Mouse (Mus musculus): ENCODE data around the gene Klk10. TPM values are rescaled to one million over a fixed set of nuclear protein-coding genes. Genes with fewer than 3 reads are reported as not detected.

Klk10 gene
- polyA plus RNA-seq, 1 experiment from 2014 or later = 38.4 TPM

DNA sequence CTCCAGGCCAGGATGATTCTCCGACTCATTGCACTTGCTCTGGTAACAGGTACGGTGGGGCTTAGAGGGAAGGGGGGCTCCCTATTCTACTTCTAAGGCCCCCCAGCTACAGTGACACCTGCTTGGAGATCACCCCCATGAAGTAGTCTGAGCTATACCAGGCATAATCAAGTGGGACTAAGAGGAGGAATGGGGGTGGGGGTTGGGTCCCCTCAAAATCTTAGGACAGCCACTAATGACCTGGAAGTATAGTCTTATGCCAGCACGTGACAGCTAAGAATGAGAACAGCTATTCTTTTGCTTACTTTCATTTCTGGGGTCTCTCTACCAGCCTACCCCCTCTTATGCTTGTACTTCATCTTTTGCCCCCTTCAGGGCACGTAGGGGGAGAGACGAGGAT, 4.3 kb upstream of the Klk10 start:
- H3K36me3 ChIP-seq = no peaks in the 10 kb centered on the region
- 70% methylated on average over 5 of the region's 5 CpGs for WGBS
- H3K4me2 ChIP-seq = no peak overlapping the region
- H3K4me1 ChIP-seq = peaks cover 10% of the 10 kb centered on the region; the same call in 1 of the 2 replicates
- no peak overlapping the region for H3K9ac ChIP-seq
- H3K27me3 ChIP-seq = no peaks in the 10 kb centered on the region
- no peak overlapping the region for H3K4me3 ChIP-seq
- no peak for ATAC-seq (ENCODE audit: insufficient number of reproducible peaks, low FRiP score, low TSS enrichment, low read depth)
- H3K27ac ChIP-seq = no peak overlapping the region
- H3K9me3 ChIP-seq = no peaks in the 10 kb centered on the region

DNA sequence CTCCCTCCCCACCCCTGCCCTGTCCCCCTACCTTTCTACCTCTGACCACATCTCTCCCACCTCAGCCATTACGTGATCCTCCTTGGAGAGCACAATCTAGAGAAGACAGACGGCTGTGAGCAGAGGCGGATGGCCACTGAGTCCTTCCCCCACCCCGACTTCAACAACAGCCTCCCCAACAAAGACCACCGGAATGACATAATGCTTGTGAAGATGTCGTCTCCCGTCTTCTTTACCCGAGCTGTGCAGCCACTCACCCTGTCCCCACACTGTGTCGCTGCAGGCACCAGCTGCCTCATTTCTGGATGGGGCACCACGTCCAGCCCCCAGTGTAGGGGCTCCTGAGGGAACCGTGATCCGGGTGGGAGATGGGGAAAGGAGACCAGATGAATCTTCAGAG, 3.4 kb upstream of the Klk10 start:
- H3K9me3 ChIP-seq = no peaks in the 10 kb centered on the region
- ATAC-seq (ENCODE audit: insufficient number of reproducible peaks, low FRiP score, low TSS enrichment, low read depth) = no peak
- H3K27me3 ChIP-seq = no peaks in the 10 kb centered on the region
- H3K4me2 ChIP-seq = no peak overlapping the region
- 85% methylated on average over 12 of the region's 12 CpGs for WGBS
- no peaks in the 10 kb centered on the region for H3K36me3 ChIP-seq
- H3K4me1 ChIP-seq = peaks cover 13% of the 10 kb centered on the region; the same call in 1 of the 2 replicates
- no peak overlapping the region for H3K27ac ChIP-seq
- H3K9ac ChIP-seq = no peak overlapping the region
- no peak overlapping the region for H3K4me3 ChIP-seq

DNA sequence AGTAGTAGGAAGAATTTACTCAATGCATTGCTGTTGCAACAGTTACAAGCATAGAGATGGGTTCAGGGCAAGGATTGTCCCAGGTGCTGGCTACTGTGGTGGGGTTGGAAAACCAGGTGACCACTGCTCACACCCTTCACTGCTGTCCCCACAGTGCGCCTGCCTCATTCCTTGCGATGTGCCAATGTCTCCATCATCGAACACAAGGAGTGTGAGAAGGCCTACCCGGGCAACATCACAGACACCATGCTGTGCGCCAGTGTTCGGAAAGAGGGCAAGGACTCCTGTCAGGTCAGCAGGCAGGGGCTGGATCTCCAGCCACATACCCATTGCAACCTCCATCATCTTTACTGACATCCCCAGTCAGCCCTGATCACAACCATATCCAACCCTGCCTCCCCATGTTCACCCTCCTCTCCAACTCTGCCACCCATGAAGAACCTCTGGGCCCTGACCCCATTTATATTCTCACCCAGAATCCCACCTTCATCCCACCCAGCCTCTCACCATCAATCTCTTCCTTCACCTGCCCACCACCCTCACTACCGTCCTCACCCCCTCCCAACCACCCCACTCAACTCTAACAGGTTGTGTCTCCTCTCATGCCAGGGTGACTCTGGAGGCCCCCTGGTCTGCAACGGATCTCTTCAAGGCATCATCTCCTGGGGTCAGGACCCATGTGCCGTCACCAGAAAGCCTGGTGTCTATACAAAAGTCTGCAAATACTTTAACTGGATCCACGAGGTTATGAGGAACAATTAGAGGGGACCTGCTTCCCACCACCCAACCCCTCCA, 2.5 kb upstream of the Klk10 start:
- 90% methylated on average over 10 of the region's 10 CpGs for WGBS
- Histone ChIP-seq H3K27ac (no peak overlapping the region), H3K4me2 (no peak overlapping the region), H3K27me3 (peaks cover 6% of the 10 kb centered on the region; the same call in 1 of the 2 replicates), H3K9ac (no peak overlapping the region), H3K4me3 (no peak overlapping the region), H3K36me3 (no peaks in the 10 kb centered on the region), H3K9me3 (no peaks in the 10 kb centered on the region), H3K4me1 (peaks cover 21% of the 10 kb centered on the region)
- no peak for ATAC-seq (ENCODE audit: insufficient number of reproducible peaks, low FRiP score, low TSS enrichment, low read depth)

DNA sequence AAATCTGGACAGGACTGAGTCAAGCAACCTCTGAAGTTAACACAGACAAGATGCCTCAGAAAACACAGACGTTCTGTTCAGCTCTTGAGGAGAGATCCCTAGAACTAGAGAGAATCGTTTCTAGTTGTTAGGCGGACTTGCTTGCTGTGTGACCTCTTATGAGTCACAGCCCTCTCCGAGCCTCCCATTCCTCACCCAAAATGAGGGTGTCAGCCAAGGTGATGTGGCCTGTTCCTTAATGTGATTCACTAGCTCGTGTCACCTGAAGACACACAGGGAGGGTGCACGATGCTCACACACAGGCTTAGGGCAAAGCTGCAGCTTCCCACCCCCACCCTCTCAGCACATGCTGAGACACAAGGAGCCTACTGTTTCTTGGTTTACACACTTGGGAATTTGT, 594 bp upstream of the Klk10 start:
- peaks cover 6% of the 10 kb centered on the region; the same call in 1 of the 2 replicates for H3K27me3 ChIP-seq
- no peaks in the 10 kb centered on the region for H3K36me3 ChIP-seq
- WGBS = 49% methylated on average over 6 of the region's 6 CpGs
- no peak overlapping the region for H3K4me3 ChIP-seq
- peak overlapping the region; percentile 44 for H3K27ac ChIP-seq
- H3K9me3 ChIP-seq = no peaks in the 10 kb centered on the region
- no peak for ATAC-seq (ENCODE audit: insufficient number of reproducible peaks, low FRiP score, low TSS enrichment, low read depth)
- peaks cover 16% of the 10 kb centered on the region for H3K4me1 ChIP-seq
- H3K4me2 ChIP-seq = no peak overlapping the region
- H3K9ac ChIP-seq = no peak overlapping the region

DNA sequence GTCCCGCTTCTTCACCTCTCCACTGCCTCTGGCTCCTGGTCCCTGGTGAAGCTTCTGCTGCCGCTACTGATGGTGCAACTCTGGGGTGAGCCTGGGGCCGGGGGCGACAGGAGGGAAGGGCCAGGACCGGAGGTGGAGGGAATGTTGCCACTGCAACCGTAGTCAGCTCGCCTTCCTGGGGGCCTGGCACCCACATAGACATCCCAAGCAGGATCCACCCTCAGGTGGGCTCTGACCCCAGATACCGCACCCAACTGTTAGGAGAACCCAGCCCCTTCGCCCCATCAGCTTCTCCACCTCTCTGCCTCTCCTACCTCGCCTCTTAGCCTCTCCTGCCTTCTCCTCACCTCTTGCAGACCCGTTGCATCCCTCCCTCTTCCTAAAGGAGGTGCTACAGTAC, 706 bp downstream of the Klk10 start:
- Histone ChIP-seq H3K36me3 (no peaks in the 10 kb centered on the region), H3K9ac (no peak overlapping the region), H3K4me1 (peaks cover 16% of the 10 kb centered on the region), H3K27ac (no peak overlapping the region), H3K4me2 (0 out of 2 replicates have a peak overlapping the region, but pooled peaks have one; percentile 3), H3K27me3 (peaks cover 6% of the 10 kb centered on the region; the same call in 1 of the 2 replicates), H3K4me3 (no peak overlapping the region), H3K9me3 (no peaks in the 10 kb centered on the region)
- 83% methylated on average over 11 of the region's 11 CpGs for WGBS
- ATAC-seq (ENCODE audit: insufficient number of reproducible peaks, low FRiP score, low TSS enrichment, low read depth) = no peak

DNA sequence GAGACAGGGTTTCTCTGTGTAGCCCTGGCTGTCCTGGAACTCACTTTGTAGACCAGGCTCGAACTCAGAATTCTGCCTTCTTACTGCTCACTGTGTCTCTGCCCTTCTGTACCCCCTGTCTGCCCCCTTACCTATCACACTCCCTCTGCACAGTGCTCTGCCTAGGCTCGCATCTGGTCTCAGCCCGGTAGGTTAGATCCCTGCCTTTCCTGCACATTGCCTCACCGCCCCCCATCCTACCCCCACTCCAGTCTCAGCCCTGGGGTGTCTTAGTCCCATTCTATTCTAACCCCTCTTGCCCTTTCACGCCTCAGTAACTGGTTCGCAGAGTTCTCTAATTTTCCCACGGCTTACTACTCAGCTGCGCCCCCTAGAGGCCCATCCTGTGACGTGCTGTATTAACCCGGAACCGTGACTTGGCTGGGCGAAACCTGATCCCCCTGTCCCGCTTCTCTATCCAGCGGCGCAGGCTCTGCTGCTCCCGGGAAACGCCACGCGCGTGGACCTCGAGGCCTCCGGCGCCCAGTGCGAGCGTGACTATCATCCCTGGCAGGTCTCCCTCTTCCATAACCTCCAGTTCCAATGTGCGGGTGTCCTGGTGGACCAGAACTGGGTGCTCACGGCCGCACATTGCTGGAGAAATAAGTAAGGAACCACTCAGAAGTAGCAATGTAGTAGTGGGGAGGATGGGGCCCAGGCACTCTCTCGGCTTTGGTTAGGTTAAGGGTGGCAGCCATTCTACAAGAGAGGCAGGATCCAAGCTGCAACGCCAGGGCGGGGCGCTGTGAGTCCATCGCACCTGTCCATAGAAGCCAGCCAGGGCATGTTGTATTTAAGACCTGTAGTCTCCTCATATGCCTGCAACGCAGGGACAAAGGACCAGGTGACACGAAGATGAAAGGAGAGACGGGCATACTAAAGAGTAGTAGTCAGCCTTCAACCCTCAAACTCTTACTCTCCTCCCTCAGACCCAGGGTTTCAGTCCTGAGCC, 1.7 kb downstream of the Klk10 start:
- peak; percentile 47; the same call in 1 of the 2 replicates for ATAC-seq (ENCODE audit: insufficient number of reproducible peaks, low FRiP score, low TSS enrichment, low read depth)
- 6% methylated on average over 36 of the region's 36 CpGs for WGBS
- H3K9ac ChIP-seq = 0 out of 2 replicates have a peak overlapping the region, but pooled peaks have one; percentile 17
- H3K9me3 ChIP-seq = no peaks in the 10 kb centered on the region
- H3K4me1 ChIP-seq = peaks cover 16% of the 10 kb centered on the region
- peak overlapping the region; percentile 59 for H3K4me2 ChIP-seq
- no peak overlapping the region for H3K27ac ChIP-seq
- H3K27me3 ChIP-seq = peaks cover 6% of the 10 kb centered on the region; the same call in 1 of the 2 replicates
- no peaks in the 10 kb centered on the region for H3K36me3 ChIP-seq
- peak overlapping the region; percentile 33 for H3K4me3 ChIP-seq

DNA sequence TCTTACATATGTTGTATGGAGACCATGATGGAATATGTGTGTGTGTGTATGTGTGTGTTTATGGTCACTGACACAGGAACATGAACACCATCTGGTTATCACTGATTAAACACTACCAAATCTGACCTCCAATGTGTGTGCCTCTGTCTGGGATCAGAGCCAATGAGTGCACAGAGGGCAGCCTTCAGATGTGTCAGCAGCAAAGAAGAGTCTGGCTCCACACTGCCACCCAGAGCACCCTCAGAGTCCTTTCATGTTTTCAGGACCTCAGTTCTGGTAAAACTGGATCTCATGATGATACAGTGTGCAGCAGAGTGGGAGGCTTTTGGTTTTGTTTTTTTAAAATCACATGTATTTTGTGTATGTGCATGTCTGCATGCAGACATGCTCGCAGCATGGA, 4.5 kb downstream of the Klk10 start:
- Histone ChIP-seq H3K9me3 (no peaks in the 10 kb centered on the region), H3K4me3 (no peak overlapping the region), H3K4me1 (peaks cover 16% of the 10 kb centered on the region), H3K9ac (no peak overlapping the region), H3K4me2 (no peak overlapping the region), H3K27ac (no peak overlapping the region), H3K36me3 (no peaks in the 10 kb centered on the region), H3K27me3 (peaks cover 6% of the 10 kb centered on the region; the same call in 1 of the 2 replicates)
- 76% methylated on average over 1 of the region's 1 CpGs for WGBS
- ATAC-seq (ENCODE audit: insufficient number of reproducible peaks, low FRiP score, low TSS enrichment, low read depth) = no peak

DNA sequence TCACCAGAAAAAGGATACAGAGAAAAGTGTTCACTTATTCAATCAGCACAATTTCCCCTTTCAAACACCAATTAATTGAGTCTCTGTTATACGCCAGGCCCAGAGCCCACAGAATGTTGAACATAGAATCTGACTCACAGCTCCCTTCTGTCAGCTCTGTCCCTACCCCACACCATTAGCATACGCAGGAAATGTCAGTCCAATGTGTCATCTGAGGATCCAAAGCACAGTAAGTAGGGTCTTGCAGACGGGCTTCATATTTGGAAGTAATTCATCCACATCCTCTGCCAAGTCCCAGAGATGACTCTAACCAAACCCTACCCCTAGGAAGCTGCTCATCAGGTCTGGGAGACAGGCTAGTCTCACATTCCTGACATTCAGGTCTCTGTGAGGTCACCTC, 7.3 kb downstream of the Klk10 start:
- peaks cover 3% of the 10 kb centered on the region; the same call in 1 of the 2 replicates for H3K27me3 ChIP-seq
- no peak overlapping the region; the same call in 1 of the 2 replicates for H3K27ac ChIP-seq
- 63% methylated on average over 3 of the region's 3 CpGs for WGBS
- no peak overlapping the region for H3K4me3 ChIP-seq
- no peaks in the 10 kb centered on the region for H3K36me3 ChIP-seq
- no peak overlapping the region for H3K9ac ChIP-seq
- peaks cover 2% of the 10 kb centered on the region; the same call in 1 of the 2 replicates for H3K4me1 ChIP-seq
- no peak for ATAC-seq (ENCODE audit: insufficient number of reproducible peaks, low FRiP score, low TSS enrichment, low read depth)
- H3K4me2 ChIP-seq = no peak overlapping the region
- H3K9me3 ChIP-seq = no peaks in the 10 kb centered on the region

DNA sequence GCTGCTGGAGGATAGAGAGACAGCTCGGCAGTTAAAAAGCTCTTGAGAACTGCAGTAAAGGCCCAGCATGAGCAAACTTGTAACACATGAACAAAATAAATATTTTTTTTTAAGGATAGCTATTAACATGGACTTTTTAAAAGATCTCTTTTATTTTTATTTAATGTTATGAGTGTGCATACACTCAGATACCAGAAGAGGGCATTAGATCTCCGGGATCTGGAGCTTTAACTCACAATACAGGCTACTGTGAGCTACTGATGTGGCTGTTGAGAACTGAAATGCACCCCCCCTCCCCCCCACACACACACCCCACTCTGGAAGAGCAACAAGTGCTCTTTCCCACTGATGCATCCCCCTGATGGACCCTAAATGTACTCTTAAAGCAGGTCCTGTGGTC, 8.5 kb downstream of the Klk10 start:
- ATAC-seq (ENCODE audit: insufficient number of reproducible peaks, low FRiP score, low TSS enrichment, low read depth) = no peak
- Histone ChIP-seq H3K36me3 (no peaks in the 10 kb centered on the region), H3K27ac (no peak overlapping the region), H3K4me2 (no peak overlapping the region), H3K9ac (no peak overlapping the region), H3K27me3 (no peaks in the 10 kb centered on the region), H3K9me3 (no peaks in the 10 kb centered on the region), H3K4me1 (no peaks in the 10 kb centered on the region), H3K4me3 (no peak overlapping the region)
- 59% methylated on average over 2 of the region's 2 CpGs for WGBS

DNA sequence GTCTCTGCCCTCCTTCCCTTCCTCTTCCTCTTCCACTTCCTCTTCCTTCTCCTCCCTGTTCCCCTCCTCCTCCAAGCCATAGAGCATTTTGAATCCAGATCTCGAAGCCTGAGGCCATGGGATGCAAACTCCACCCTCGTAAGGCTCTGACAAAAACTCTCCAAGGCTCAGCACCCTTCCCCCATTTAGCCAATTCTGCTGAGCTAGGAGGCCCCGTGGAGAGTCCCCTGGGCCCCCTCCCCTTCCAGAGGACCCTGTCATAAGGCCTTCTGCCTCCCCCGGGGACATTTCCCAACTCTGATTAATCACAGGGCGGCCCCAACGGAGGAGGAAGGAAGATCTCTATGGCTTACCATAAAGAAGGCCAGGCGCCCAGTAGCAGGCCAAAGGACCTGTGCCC, 10.8 kb downstream of the Klk10 start, which contains the start of gene Klk9:
Klk9 (plus strand) TSS at position 301 of the 400 bp plus-strand sequence.
- peaks cover 13% of the 10 kb centered on the region for H3K27me3 ChIP-seq
- no peak within 1 kb of the TSS for H3K4me3 ChIP-seq
- peaks cover 7% of the 10 kb centered on the region; the same call in 1 of the 2 replicates for H3K4me1 ChIP-seq
- no peak within 1 kb of the TSS for H3K4me2 ChIP-seq
- no peaks in the 10 kb centered on the region for H3K36me3 ChIP-seq
- H3K9me3 ChIP-seq = no peaks in the 10 kb centered on the region
- WGBS = 59% methylated on average over 7 of the region's 7 CpGs
- no peak within 1 kb of the TSS for H3K9ac ChIP-seq
- no peak within 1 kb of the TSS for H3K27ac ChIP-seq
- ATAC-seq (ENCODE audit: insufficient number of reproducible peaks, low FRiP score, low TSS enrichment, low read depth) = no peak

DNA sequence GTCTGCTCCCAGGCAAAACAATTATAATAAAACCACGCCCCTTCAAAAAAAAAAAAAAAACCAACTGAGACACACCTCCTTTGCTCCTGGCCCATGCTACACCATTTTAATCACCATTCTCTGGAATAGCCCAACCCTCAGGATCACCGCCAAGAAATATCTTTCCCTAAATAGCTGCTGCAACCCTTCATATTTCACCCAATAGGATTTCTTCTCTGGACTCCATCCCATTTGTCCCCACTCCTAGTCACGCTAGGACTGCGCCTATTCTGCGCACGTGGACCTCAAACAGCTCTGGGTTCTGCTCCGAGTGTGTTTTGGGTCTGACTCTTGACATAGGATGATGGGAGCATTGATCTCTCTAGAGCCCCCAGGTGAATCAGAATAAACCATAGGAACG, 15.5 kb downstream of the Klk10 start:
- H3K27ac ChIP-seq = no peak overlapping the region
- peaks cover 21% of the 10 kb centered on the region for H3K4me1 ChIP-seq
- peaks cover 17% of the 10 kb centered on the region for H3K27me3 ChIP-seq
- no peaks in the 10 kb centered on the region for H3K9me3 ChIP-seq
- peak overlapping the region; percentile 81 for H3K4me2 ChIP-seq
- H3K9ac ChIP-seq = no peak overlapping the region
- H3K36me3 ChIP-seq = no peaks in the 10 kb centered on the region
- WGBS = 8% methylated on average over 8 of the region's 8 CpGs
- no peak for ATAC-seq (ENCODE audit: insufficient number of reproducible peaks, low FRiP score, low TSS enrichment, low read depth)
- H3K4me3 ChIP-seq = peak overlapping the region; percentile 52

All from limb, embryonic 15.5 days (tissue).